Mouse (Mus musculus): Measurements from ENCODE around the gene Prkcsh. TPM values are rescaled to one million over a fixed set of nuclear protein-coding genes. Genes with fewer than 3 reads are reported as not detected.

The Prkcsh gene
- total RNA-seq, 1 experiment = 234 TPM

DNA sequence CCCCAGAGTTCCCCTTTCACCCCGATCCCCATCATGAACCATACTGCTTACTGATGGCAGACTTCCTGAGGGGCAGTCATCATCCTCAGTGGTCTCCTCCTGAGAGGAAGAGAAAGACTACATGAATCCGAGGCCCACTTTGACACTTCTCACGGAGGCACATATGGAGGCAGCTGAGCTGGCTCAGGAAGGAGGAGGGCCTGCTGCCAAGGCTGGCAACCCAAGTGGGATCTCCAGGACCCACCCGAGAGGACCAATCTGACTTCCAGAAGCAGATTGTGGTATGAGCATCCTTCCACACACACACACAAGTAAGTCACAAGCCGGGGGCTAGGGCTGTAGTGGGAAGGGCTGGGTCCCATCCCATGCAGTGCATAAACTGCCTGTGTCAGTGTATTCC is 25.3 kb upstream of the Prkcsh start:
- Histone ChIP-seq H3K36me3 (ENCODE audit: control insufficient read depth, insufficient read depth, low read length, poor library complexity, severe bottlenecking) (no peaks in the 10 kb centered on the region), H3K9ac (ENCODE audit: insufficient read depth, low read depth, low read length, poor library complexity, severe bottlenecking) (no peak overlapping the region), H3K4me3 (ENCODE audit: insufficient read depth in 1 of 2, low read depth in 1 of 2, low read length in 2 of 2, poor library complexity in 1 of 2, severe bottlenecking in 1 of 2) (no peak overlapping the region), H3K27ac (ENCODE audit: insufficient read depth, low read depth, low read length, poor library complexity, severe bottlenecking) (no peak overlapping the region), H3K4me1 (ENCODE audit: control insufficient read depth in 2 of 2, insufficient read depth in 2 of 2, low read length in 2 of 2, poor library complexity in 1 of 2) (peaks cover 0 to 12% of the 10 kb centered on the region in 2 experiments; a peak in 2 of 4 replicates), H3K9me3 (ENCODE audit: control insufficient read depth, insufficient read depth, low read depth, low read length) (no peaks in the 10 kb centered on the region)
- TF ChIP-seq CHD2 (IDR thresholded peaks at IDR 0.05; ENCODE audit: low read depth, low read length) (no peak), HCFC1 (IDR thresholded peaks at IDR 0.05; ENCODE audit: borderline replicate concordance, insufficient read depth, low read length) (no peak), ZC3H11A (IDR thresholded peaks at IDR 0.05; ENCODE audit: borderline replicate concordance, low read depth, low read length) (no peak), MAFK (IDR thresholded peaks at IDR 0.05; ENCODE audit: insufficient read depth, low read depth, low read length) (no peak), ZNF384 (IDR thresholded peaks at IDR 0.05; ENCODE audit: low read depth, low read length) (no peak)
- in situ Hi-C loops (cut with MboI; ENCODE audit: low sequenced_read_pairs in 2 of 2, unreplicated experiment in 2 of 2) = loop anchor here in 1 of 2 experiments (5.0 to 10.0 kb wide), 2 partner anchors 70 to 167 kb away; no protein-coding TSS in a partner anchor
- DNase-seq (ENCODE audit: low read depth, low spot score) = no peak

- Histone ChIP-seq H3K36me3 (ENCODE audit: control insufficient read depth, insufficient read depth, low read length, poor library complexity, severe bottlenecking) (no peaks in the 10 kb centered on the region), H3K27ac (ENCODE audit: insufficient read depth, low read depth, low read length, poor library complexity, severe bottlenecking) (no peak overlapping the region), H3K4me3 (ENCODE audit: insufficient read depth in 1 of 2, low read depth in 1 of 2, low read length in 2 of 2, poor library complexity in 1 of 2, severe bottlenecking in 1 of 2) (no peak overlapping the region), H3K9me3 (ENCODE audit: control insufficient read depth, insufficient read depth, low read depth, low read length) (no peaks in the 10 kb centered on the region), H3K9ac (ENCODE audit: insufficient read depth, low read depth, low read length, poor library complexity, severe bottlenecking) (no peak overlapping the region), H3K4me1 (ENCODE audit: control insufficient read depth in 2 of 2, insufficient read depth in 2 of 2, low read length in 2 of 2, poor library complexity in 1 of 2) (peaks cover 0 to 12% of the 10 kb centered on the region in 2 experiments; a peak in 2 of 4 replicates)
- in situ Hi-C loops (cut with MboI; ENCODE audit: low sequenced_read_pairs in 2 of 2, unreplicated experiment in 2 of 2) = loop anchor here in 1 of 2 experiments (5.0 to 10.0 kb wide), 2 partner anchors 69 to 167 kb away; no protein-coding TSS in a partner anchor
- no peak for DNase-seq (ENCODE audit: low read depth, low spot score)
- TF ChIP-seq ZC3H11A (IDR thresholded peaks at IDR 0.05; ENCODE audit: borderline replicate concordance, low read depth, low read length) (peak; percentile 67; the same call in 1 of the 2 replicates), CHD2 (IDR thresholded peaks at IDR 0.05; ENCODE audit: low read depth, low read length) (no peak)
Measured at GRCm38 (mm10) chr9:21977972-21978371, 24.6 kb upstream of the Prkcsh start.

DNA sequence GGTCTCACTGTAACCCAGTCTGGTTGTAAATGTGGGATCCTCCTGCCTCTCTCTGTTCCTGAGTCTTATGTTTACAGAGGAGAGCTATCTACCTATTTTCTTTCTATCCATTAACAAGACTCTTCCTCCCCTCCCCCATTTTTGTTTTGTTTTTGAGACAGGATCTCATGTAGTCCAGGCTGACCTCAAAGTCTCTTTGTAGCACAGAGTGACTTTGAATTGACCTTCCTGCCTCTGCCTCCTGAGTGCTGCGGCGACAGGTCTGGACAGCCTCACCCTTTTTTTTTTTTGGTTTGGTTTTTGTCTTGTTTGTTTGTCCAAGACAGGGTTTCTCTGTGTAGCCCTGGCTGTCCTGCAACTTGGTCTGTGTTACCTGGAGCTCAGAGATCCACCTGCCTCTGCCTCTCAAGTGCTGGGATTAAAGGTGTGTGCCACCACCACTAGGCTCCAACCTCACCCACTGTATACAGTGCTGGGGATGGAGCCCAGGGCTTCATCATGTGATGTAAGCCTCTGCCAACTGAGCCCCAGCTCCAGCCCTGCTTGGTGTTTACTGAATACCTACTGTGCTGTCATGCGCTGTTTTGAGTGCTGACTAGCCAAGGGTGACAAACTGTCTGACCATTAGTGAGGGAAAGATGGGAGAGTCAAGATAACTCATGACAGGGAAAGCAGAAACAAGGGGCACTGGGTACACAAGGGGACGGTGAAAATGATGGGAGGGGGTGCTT is 24.0 kb upstream of the Prkcsh start:
- no peak for TF ChIP-seq HCFC1 (IDR thresholded peaks at IDR 0.05; ENCODE audit: borderline replicate concordance, insufficient read depth, low read length)
- 0 out of 2 replicates have a peak, but pooled peaks have one; percentile 28 for TF ChIP-seq ZNF384 (IDR thresholded peaks at IDR 0.05; ENCODE audit: low read depth, low read length)
- TF ChIP-seq ZC3H11A (IDR thresholded peaks at IDR 0.05; ENCODE audit: borderline replicate concordance, low read depth, low read length) = no peak
- TF ChIP-seq MAFK (IDR thresholded peaks at IDR 0.05; ENCODE audit: insufficient read depth, low read depth, low read length) = no peak
- no peak for TF ChIP-seq CHD2 (IDR thresholded peaks at IDR 0.05; ENCODE audit: low read depth, low read length)

DNA sequence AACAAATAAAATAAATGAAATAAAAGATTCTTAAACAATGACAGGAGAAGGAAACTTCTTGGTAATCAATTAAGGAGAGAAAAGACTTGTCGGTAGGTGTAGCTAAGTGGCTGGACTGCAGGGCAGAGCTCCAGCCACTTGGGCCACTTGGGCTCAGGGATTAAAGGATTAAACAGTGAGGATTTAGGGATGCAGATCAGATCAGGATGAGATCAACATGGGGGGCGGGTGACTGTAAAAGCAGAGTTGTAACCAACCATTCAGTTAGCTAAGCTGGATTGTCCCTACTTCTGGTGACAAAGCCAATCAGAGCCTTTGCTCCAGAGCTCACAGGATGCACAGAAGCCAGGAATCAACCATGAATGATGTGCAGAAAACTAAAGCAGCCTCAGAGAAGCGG is 18.7 kb upstream of the Prkcsh start:
- in situ Hi-C loops (cut with MboI; ENCODE audit: low sequenced_read_pairs in 2 of 2, unreplicated experiment in 2 of 2) = no loop called here
- no peak for TF ChIP-seq CHD2 (IDR thresholded peaks at IDR 0.05; ENCODE audit: low read depth, low read length)
- TF ChIP-seq MAFK (IDR thresholded peaks at IDR 0.05; ENCODE audit: insufficient read depth, low read depth, low read length) = no peak
- no peak for TF ChIP-seq HCFC1 (IDR thresholded peaks at IDR 0.05; ENCODE audit: borderline replicate concordance, insufficient read depth, low read length)
- no peaks in the 10 kb centered on the region for H3K9me3 ChIP-seq (ENCODE audit: control insufficient read depth, insufficient read depth, low read depth, low read length)
- no peak overlapping the region for H3K9ac ChIP-seq (ENCODE audit: insufficient read depth, low read depth, low read length, poor library complexity, severe bottlenecking)
- no peak overlapping the region for H3K4me3 ChIP-seq (ENCODE audit: insufficient read depth in 1 of 2, low read depth in 1 of 2, low read length in 2 of 2, poor library complexity in 1 of 2, severe bottlenecking in 1 of 2)
- H3K4me1 ChIP-seq (ENCODE audit: control insufficient read depth in 2 of 2, insufficient read depth in 2 of 2, low read length in 2 of 2, poor library complexity in 1 of 2) = peaks cover 0 to 12% of the 10 kb centered on the region in 2 experiments; a peak in 2 of 4 replicates
- H3K36me3 ChIP-seq (ENCODE audit: control insufficient read depth, insufficient read depth, low read length, poor library complexity, severe bottlenecking) = no peaks in the 10 kb centered on the region
- H3K27ac ChIP-seq (ENCODE audit: insufficient read depth, low read depth, low read length, poor library complexity, severe bottlenecking) = no peak overlapping the region
- no peak for DNase-seq (ENCODE audit: low read depth, low spot score)

More for the DNA sequence above, 24.0 kb upstream of the Prkcsh start:
- no peak overlapping the region for H3K4me3 ChIP-seq (ENCODE audit: insufficient read depth in 1 of 2, low read depth in 1 of 2, low read length in 2 of 2, poor library complexity in 1 of 2, severe bottlenecking in 1 of 2)
- H3K36me3 ChIP-seq (ENCODE audit: control insufficient read depth, insufficient read depth, low read length, poor library complexity, severe bottlenecking) = no peaks in the 10 kb centered on the region
- no peak for DNase-seq (ENCODE audit: low read depth, low spot score)
- H3K9me3 ChIP-seq (ENCODE audit: control insufficient read depth, insufficient read depth, low read depth, low read length) = no peaks in the 10 kb centered on the region
- in situ Hi-C loops (cut with MboI; ENCODE audit: low sequenced_read_pairs in 2 of 2, unreplicated experiment in 2 of 2) = loop anchor here in 1 of 2 experiments (5.0 to 10.0 kb wide), 2 partner anchors 69 to 166 kb away; no protein-coding TSS in a partner anchor
- no peak overlapping the region for H3K9ac ChIP-seq (ENCODE audit: insufficient read depth, low read depth, low read length, poor library complexity, severe bottlenecking)
- no peak overlapping the region for H3K27ac ChIP-seq (ENCODE audit: insufficient read depth, low read depth, low read length, poor library complexity, severe bottlenecking)
- H3K4me1 ChIP-seq (ENCODE audit: control insufficient read depth in 2 of 2, insufficient read depth in 2 of 2, low read length in 2 of 2, poor library complexity in 1 of 2) = peaks cover 0 to 12% of the 10 kb centered on the region in 2 experiments; a peak in 2 of 4 replicates
